ENCODE assay signal across 11 mouse cellular contexts in genomic region chr7:132701412-132701811, GRCm38 (mm10).
"Had no signal": no experiment of that assay in that cellular context is flagged by ENCODE, and none has a peak within 500 bp of the region (broad histone marks: within the 10 kb centered on the region; RNA-seq: fewer than 3 reads in every experiment).

No protein-coding gene starts in this region.

- H3K4me2 ChIP-seq: intestine, embryonic 15.5 days; limb, embryonic 13.5 days; lung, embryonic 14.5 days; neural tube, embryonic 13.5 days had no signal

- H3K4me3 ChIP-seq: intestine, embryonic 15.5 days; limb, embryonic 13.5 days; neural tube, embryonic 13.5 days had no signal

- DNase-seq: kidney, adult 2 months; left cerebral cortex, postnatal 4 days; lung, embryonic 14.5 days; midbrain, embryonic 14.5 days; right cerebral cortex, postnatal 14 days; thymus, adult 18-20 months; thymus, postnatal 14 days had no signal

- H3K27ac ChIP-seq: intestine, embryonic 15.5 days; limb, embryonic 13.5 days; liver, embryonic 14.5 days; neural tube, embryonic 13.5 days had no signal

- H3K9me3 ChIP-seq: intestine, embryonic 15.5 days; limb, embryonic 13.5 days; neural tube, embryonic 13.5 days had no signal

- H3K27me3 ChIP-seq: intestine, embryonic 15.5 days; limb, embryonic 13.5 days; neural tube, embryonic 13.5 days had no signal

- H3K9ac ChIP-seq: intestine, embryonic 15.5 days; limb, embryonic 13.5 days; liver, embryonic 14.5 days; lung, embryonic 14.5 days; neural tube, embryonic 13.5 days had no signal

- ATAC-seq: intestine, embryonic 15.5 days had no signal

- H3K36me3 ChIP-seq: intestine, embryonic 15.5 days; limb, embryonic 13.5 days had no signal
